Mouse (Mus musculus) kidney, postnatal 25 days (tissue): ENCODE results near the gene Mbtd1.

ENCODE experiments used
- DNase-seq, 2 experiments: peaks; one replicate each; pipeline ENCODE4 v3.0.0; 2021; ENCODE audit warnings: mixed read lengths in 2 of 2

Gene Mbtd1

GRCm38 (mm10) chr11:93948887-93949567 is 63.4 kb downstream of the Mbtd1 start:
- no peak for DNase-seq

GRCm38 (mm10) chr11:93950045-93950444 is 64.4 kb downstream of the Mbtd1 start:
- peak in 1 of 2 experiments; percentile 57 for DNase-seq

- DNase-seq = no peak
Measured at GRCm38 (mm10) chr11:93952376-93952775, 66.7 kb downstream of the Mbtd1 start.

- no peak for DNase-seq
Measured at GRCm38 (mm10) chr11:93954738-93955255, 69.1 kb downstream of the Mbtd1 start.

- DNase-seq = peak; percentile 95 to 98
Measured at GRCm38 (mm10) chr11:93955256-93956150, 69.9 kb downstream of the Mbtd1 start.

- DNase-seq = peak; percentile 31 to 54
Measured at GRCm38 (mm10) chr11:93956159-93956558, 70.5 kb downstream of the Mbtd1 start, which contains the start of gene Nme2. Gene Nme2 (minus strand): TSS chr11:93956259.

GRCm38 (mm10) chr11:93957031-93957555 is 71.4 kb downstream of the Mbtd1 start:
- DNase-seq = no peak

GRCm38 (mm10) chr11:93957746-93958145 is 72.1 kb downstream of the Mbtd1 start:
- DNase-seq = no peak

GRCm38 (mm10) chr11:93961482-93961881 is 75.8 kb downstream of the Mbtd1 start:
- peak in 1 of 2 experiments; percentile 55 for DNase-seq

GRCm38 (mm10) chr11:93963013-93963412 is 77.4 kb downstream of the Mbtd1 start:
- DNase-seq = no peak

- DNase-seq = no peak
Measured at GRCm38 (mm10) chr11:93965391-93965790, 79.7 kb downstream of the Mbtd1 start.

GRCm38 (mm10) chr11:93967381-93967780 is 81.7 kb downstream of the Mbtd1 start:
- DNase-seq = no peak

- peak; percentile 96 to 99 for DNase-seq
Measured at GRCm38 (mm10) chr11:93968005-93968847, 82.6 kb downstream of the Mbtd1 start, which contains the start of the genes Gm20390 and Nme1. Gene Gm20390 (minus strand): TSS chr11:93968293. Gene Nme1 (minus strand): TSS chr11:93968521.

GRCm38 (mm10) chr11:93968848-93969128 is 83.1 kb downstream of the Mbtd1 start:
- DNase-seq = no peak

GRCm38 (mm10) chr11:93969171-93969570 is 83.5 kb downstream of the Mbtd1 start:
- no peak for DNase-seq

- no peak for DNase-seq
Measured at GRCm38 (mm10) chr11:93969799-93970198, 84.1 kb downstream of the Mbtd1 start.

GRCm38 (mm10) chr11:93972951-93973350 is 87.3 kb downstream of the Mbtd1 start:
- DNase-seq = no peak

- no peak for DNase-seq
Measured at GRCm38 (mm10) chr11:93979502-93980049, 93.9 kb downstream of the Mbtd1 start.

GRCm38 (mm10) chr11:93984619-93985018 is 99.0 kb downstream of the Mbtd1 start:
- DNase-seq = no peak

- DNase-seq = no peak
Measured at GRCm38 (mm10) chr11:93985265-93985664, 99.6 kb downstream of the Mbtd1 start.

- DNase-seq = no peak
Measured at GRCm38 (mm10) chr11:93986298-93986697, 100.6 kb downstream of the Mbtd1 start.

GRCm38 (mm10) chr11:93987026-93987425 is 101.4 kb downstream of the Mbtd1 start:
- DNase-seq = no peak
